In genomic region chr5:117506406-117506805, GRCm38 (mm10) we compare ENCODE assay signal across 9 mouse cellular contexts.
A peak's percentile ranks its signal among the peaks of the same experiment; 100 is the strongest.
DNase-seq lines count a peak whose midpoint lies in the region; ATAC-seq and TF ChIP-seq lines count a peak whose summit lies in the region.
"Had no signal": no experiment of that assay in that cellular context is flagged by ENCODE, and none has a peak within 500 bp of the region (broad histone marks: within the 10 kb centered on the region; RNA-seq: fewer than 3 reads in every experiment).

No protein-coding gene starts in this region.

- no peaks in the 10 kb centered on the region for H3K27me3 ChIP-seq in ES-Bruce4 (ENCODE audit: control insufficient read depth, insufficient read depth, low read length, poor library complexity, severe bottlenecking)
- H3K27me3 ChIP-seq in midbrain, postnatal 0 days (ENCODE audit: insufficient read depth, low read length) = no peaks in the 10 kb centered on the region
- H3K27me3 ChIP-seq: liver, embryonic 13.5 days had no signal

- no peaks in the 10 kb centered on the region for H3K9me3 ChIP-seq in ES-Bruce4 (replicated peaks; ENCODE audit: control insufficient read depth, insufficient read depth, low read length, poor library complexity, severe bottlenecking)
- H3K9me3 ChIP-seq in midbrain, postnatal 0 days (ENCODE audit: low read length) = no peaks in the 10 kb centered on the region
- H3K9me3 ChIP-seq: liver, embryonic 13.5 days had no signal

- no peak overlapping the region for H3K27ac ChIP-seq in layer of hippocampus, adult 2 months
- no peak overlapping the region for H3K27ac ChIP-seq in ES-Bruce4 (ENCODE audit: insufficient read depth, low read length)
- no peak overlapping the region for H3K27ac ChIP-seq in midbrain, postnatal 0 days (ENCODE audit: low read depth, low read length)
- H3K27ac ChIP-seq: liver, embryonic 13.5 days had no signal

- TF ChIP-seq EP300 in ES-Bruce4 (IDR thresholded peaks at IDR 0.05; ENCODE audit: insufficient read depth, low read depth, low read length) = no peak

- no peak for ATAC-seq in midbrain, postnatal 0 days (ENCODE audit: low FRiP score)

- DNase-seq in layer of hippocampus, adult 2 months (ENCODE audit: low spot score in 2 of 2) = peak in 1 of 2 experiments; percentile 66
- no peak for DNase-seq in layer of hippocampus, adult 9-10 months (ENCODE audit: low spot score)
- peak; percentile 31 for DNase-seq in c-Kit-positive CD71-negative TER-119-negative erythroid progenitor cells, embryonic 14.5 days (ENCODE audit: low read depth)
- peak; percentile 54 for DNase-seq in forelimb bud, embryonic 11.5 days (ENCODE audit: low read depth, low spot score)
- DNase-seq in kidney, postnatal 25 days = peak; percentile 80 to 82
- peak; percentile 57 for DNase-seq in midbrain, postnatal 0 days (ENCODE audit: low spot score)
- peak; percentile 65 for DNase-seq in thymus, postnatal 14 days
- DNase-seq: liver, embryonic 13.5 days had no signal

- peak; percentile 93 for TF ChIP-seq CTCF in layer of hippocampus, adult 2 months (conservative IDR thresholded peaks at IDR 0.05)
- peak; percentile 94 for TF ChIP-seq CTCF in ES-Bruce4 (IDR thresholded peaks at IDR 0.05; ENCODE audit: low read depth, low read length)
- peak; percentile 93 for TF ChIP-seq CTCF in midbrain, postnatal 0 days (IDR thresholded peaks at IDR 0.05)

- WGBS in midbrain, postnatal 0 days = 34% methylated on average over 13 of the region's 13 CpGs

- H3K9ac ChIP-seq in ES-Bruce4 (ENCODE audit: low read depth, poor library complexity, severe bottlenecking) = no peak overlapping the region
- H3K9ac ChIP-seq in midbrain, postnatal 0 days (replicated peaks; ENCODE audit: low read length, poor library complexity, severe bottlenecking) = no peak overlapping the region
- H3K9ac ChIP-seq: liver, embryonic 13.5 days had no signal

- H3K4me3 ChIP-seq in layer of hippocampus, adult 2 months = no peak overlapping the region
- no peak overlapping the region for H3K4me3 ChIP-seq in ES-Bruce4 (ENCODE audit: low read depth, low read length)
- no peak overlapping the region for H3K4me3 ChIP-seq in midbrain, postnatal 0 days (ENCODE audit: low read depth, low read length)
- H3K4me3 ChIP-seq: liver, embryonic 13.5 days had no signal

- TF ChIP-seq POLR2A in ES-Bruce4 (IDR thresholded peaks at IDR 0.05; ENCODE audit: insufficient read depth, low read length) = no peak

- no peak overlapping the region for H3K4me2 ChIP-seq in midbrain, postnatal 0 days (ENCODE audit: low read depth, low read length, poor library complexity, severe bottlenecking)
- H3K4me2 ChIP-seq: liver, embryonic 13.5 days had no signal

- no peaks in the 10 kb centered on the region for H3K4me1 ChIP-seq in ES-Bruce4 (ENCODE audit: control insufficient read depth, insufficient read depth, low read length)
- H3K4me1 ChIP-seq in midbrain, postnatal 0 days (ENCODE audit: insufficient read depth, low read length) = no peaks in the 10 kb centered on the region
- H3K4me1 ChIP-seq: liver, embryonic 13.5 days had no signal

- H3K36me3 ChIP-seq in ES-Bruce4 (ENCODE audit: control insufficient read depth, insufficient read depth, low read length, poor library complexity, severe bottlenecking) = no peaks in the 10 kb centered on the region
- H3K36me3 ChIP-seq in midbrain, postnatal 0 days (ENCODE audit: insufficient read depth, low read length) = peaks cover 1% of the 10 kb centered on the region; the same call in 1 of the 2 replicates
- H3K36me3 ChIP-seq: liver, embryonic 13.5 days had no signal
